Mouse (Mus musculus) small intestine, adult 2 months (tissue): ENCODE data around the gene Btbd6. TPM values are rescaled to one million over a fixed set of nuclear protein-coding genes. Genes with fewer than 3 reads are reported as not detected.
A peak's percentile ranks its signal among the peaks of the same experiment; 100 is the strongest.

Experiments used
- H3K27ac ChIP-seq: fragments of 200-500 bp; 2 replicates; pipeline ENCODE4 v1.5.1; 2012; ENCODE audit warnings: low read depth, low read length, control low read depth, inconsistent platforms; ENCODE audit not compliant: insufficient read depth
- H3K27me3 ChIP-seq: fragments of 200-500 bp; 2 replicates; pipeline ENCODE4 v1.6.1; 2012; ENCODE audit warnings: mild to moderate bottlenecking, moderate library complexity, low read length, inconsistent platforms; ENCODE audit not compliant: control insufficient read depth, insufficient read depth
- H3K36me3 ChIP-seq: fragments of 200-500 bp; 2 replicates; pipeline ENCODE4 v1.6.1; 2012; ENCODE audit warnings: mild to moderate bottlenecking, low read length, control low read depth, inconsistent platforms; ENCODE audit not compliant: control insufficient read depth, insufficient read depth
- H3K4me1 ChIP-seq: fragments of 200-500 bp; 2 replicates; pipeline ENCODE4 v1.6.1; 2012; ENCODE audit warnings: low read length, inconsistent platforms, mixed read lengths; ENCODE audit not compliant: control insufficient read depth, insufficient read depth, insufficient read length
- H3K4me3 ChIP-seq: fragments of 200-500 bp; 2 replicates; pipeline ENCODE4 v1.5.1; 2012; ENCODE audit warnings: low read depth, mild to moderate bottlenecking, control low read depth, inconsistent platforms, low read length, moderate library complexity
- CTCF ChIP-seq: fragments of 200-500 bp; IDR thresholded peaks from 2 replicates; pipeline ENCODE4 v1.5.1; 2012; ENCODE audit warnings: low read depth, mild to moderate bottlenecking, control low read depth, inconsistent platforms, low read length, moderate library complexity, mixed read lengths; ENCODE audit not compliant: insufficient replicate concordance, insufficient read length; ENCODE audit errors: extremely low read depth
- POLR2A ChIP-seq: fragments of 200-500 bp; IDR thresholded peaks from 2 replicates; pipeline ENCODE4 v1.6.1; 2012; ENCODE audit warnings: low read depth, mild to moderate bottlenecking, control low read depth, inconsistent platforms, low read length, moderate library complexity
- WGBS: fragments of 180-500 bp; shearing (Covaris S2); methylation state at CpG from one replicate; pipeline ENCODE4 v1.1.7; 2018; 5-methylcytosine and 5-hydroxymethylcytosine counted together
- polyA plus RNA-seq: library from polyadenylated mRNA; depleted of rRNA; stranded (reverse); fragments of >200 nt; gene quantifications from 2 replicates; pipeline ENCODE4 v1.2.3, GENCODE M21; 2012

Gene Btbd6
- polyA plus RNA-seq, 1 experiment: 206 TPM

DNA sequence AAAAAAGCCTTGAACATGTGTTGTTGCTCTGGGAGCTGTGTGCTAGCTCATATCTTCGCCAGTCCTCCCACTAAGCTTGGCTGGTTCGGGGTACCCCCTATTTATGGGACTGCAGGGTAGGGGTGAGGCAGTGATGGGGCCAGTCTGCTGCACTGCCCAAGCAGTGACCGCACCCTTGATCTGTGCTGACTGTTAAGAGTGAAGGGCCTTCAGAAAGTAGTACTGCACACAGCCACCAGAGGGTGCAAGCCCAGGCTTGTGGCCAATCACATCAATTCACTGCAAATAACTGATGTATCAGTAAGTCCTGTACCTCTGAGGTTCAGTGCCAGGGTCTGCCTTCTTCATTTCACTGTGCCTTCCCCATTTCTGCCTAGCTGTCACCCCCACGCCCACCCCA is 20.5 kb upstream of the Btbd6 start:
- WGBS: 30% methylated on average over 4 of the region's 4 CpGs
- Histone ChIP-seq H3K4me1 (peaks cover 23% of the 10 kb centered on the region), H3K4me3 (no peak overlapping the region), H3K27ac (no peak overlapping the region), H3K27me3 (no peaks in the 10 kb centered on the region), H3K36me3 (peaks cover 9% of the 10 kb centered on the region; the same call in 1 of the 2 replicates)
- TF ChIP-seq CTCF (peak; percentile 83; the same call in 1 of the 2 replicates), POLR2A (no peak)

GRCm38 (mm10) chr12:112958303-112958702 is 18.0 kb upstream of the Btbd6 start:
- no peak overlapping the region for H3K4me3 ChIP-seq
- WGBS: 33% methylated on average over 4 of the region's 4 CpGs
- peaks cover 34% of the 10 kb centered on the region for H3K36me3 ChIP-seq
- TF ChIP-seq POLR2A (no peak), CTCF (0 out of 2 replicates have a peak, but pooled peaks have one; percentile 36)
- peaks cover 5% of the 10 kb centered on the region for H3K4me1 ChIP-seq
- no peak overlapping the region for H3K27ac ChIP-seq
- H3K27me3 ChIP-seq: no peaks in the 10 kb centered on the region

GRCm38 (mm10) chr12:112959421-112959820 is 16.9 kb upstream of the Btbd6 start:
- Histone ChIP-seq H3K27me3 (no peaks in the 10 kb centered on the region), H3K36me3 (peaks cover 44% of the 10 kb centered on the region)

DNA sequence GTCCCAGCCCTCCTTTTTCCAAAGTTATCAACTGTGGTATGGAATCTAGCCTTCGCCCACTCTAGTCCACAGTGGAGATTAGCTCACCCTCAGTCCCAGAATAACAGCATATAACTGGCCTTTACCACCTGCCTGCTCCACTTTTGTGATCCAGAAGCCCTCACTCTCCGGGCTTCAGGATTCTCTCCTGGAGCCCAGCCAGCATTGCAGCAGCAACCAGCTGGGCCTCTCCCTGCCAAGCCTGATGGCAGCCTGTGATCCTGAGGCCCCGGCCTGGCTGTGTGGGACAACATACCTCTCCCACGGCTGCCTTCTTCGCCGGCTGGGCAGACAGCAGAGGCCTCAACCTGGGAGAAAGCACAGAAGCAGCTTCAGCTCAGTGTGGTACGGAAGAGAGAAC is 14.9 kb upstream of the Btbd6 start:
- WGBS: 70% methylated on average over 7 of the region's 7 CpGs
- H3K36me3 ChIP-seq: peaks cover 59% of the 10 kb centered on the region
- H3K27ac ChIP-seq: no peak overlapping the region
- H3K4me1 ChIP-seq: no peaks in the 10 kb centered on the region
- TF ChIP-seq CTCF (no peak), POLR2A (no peak)
- no peak overlapping the region for H3K4me3 ChIP-seq
- no peaks in the 10 kb centered on the region for H3K27me3 ChIP-seq

More at GRCm38 (mm10) chr12:112959421-112959820, 16.9 kb upstream of the Btbd6 start:
- H3K27ac ChIP-seq: no peak overlapping the region
- no peak for TF ChIP-seq CTCF
- TF ChIP-seq POLR2A: no peak
- peaks cover 2% of the 10 kb centered on the region; the same call in 1 of the 2 replicates for H3K4me1 ChIP-seq
- no peak overlapping the region for H3K4me3 ChIP-seq
- 83% methylated on average over 8 of the region's 8 CpGs for WGBS

DNA sequence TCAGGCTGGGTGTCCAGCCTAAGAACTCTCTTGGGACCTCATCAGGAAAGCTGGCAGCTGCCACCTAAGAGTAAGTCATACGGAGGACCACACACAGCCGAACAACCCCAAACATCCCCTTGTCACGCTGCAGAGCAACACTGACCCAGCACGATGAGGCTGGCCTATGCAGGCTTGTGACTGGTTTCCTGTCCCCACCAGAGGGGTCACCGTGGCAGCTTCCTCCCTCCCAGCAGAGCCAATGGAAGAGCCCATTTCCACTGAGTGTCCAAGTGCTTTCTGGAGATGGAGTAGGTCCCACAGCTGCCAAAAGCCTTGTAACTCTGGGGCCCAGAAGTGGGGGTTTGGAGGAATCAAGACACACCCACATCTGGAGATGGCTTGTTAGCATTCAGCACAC is 14.4 kb upstream of the Btbd6 start:
- no peak overlapping the region for H3K27ac ChIP-seq
- H3K36me3 ChIP-seq: peaks cover 63% of the 10 kb centered on the region
- no peak overlapping the region for H3K4me3 ChIP-seq
- WGBS: 80% methylated on average over 5 of the region's 5 CpGs
- H3K4me1 ChIP-seq: no peaks in the 10 kb centered on the region
- TF ChIP-seq POLR2A: no peak
- no peak for TF ChIP-seq CTCF
- no peaks in the 10 kb centered on the region for H3K27me3 ChIP-seq

DNA sequence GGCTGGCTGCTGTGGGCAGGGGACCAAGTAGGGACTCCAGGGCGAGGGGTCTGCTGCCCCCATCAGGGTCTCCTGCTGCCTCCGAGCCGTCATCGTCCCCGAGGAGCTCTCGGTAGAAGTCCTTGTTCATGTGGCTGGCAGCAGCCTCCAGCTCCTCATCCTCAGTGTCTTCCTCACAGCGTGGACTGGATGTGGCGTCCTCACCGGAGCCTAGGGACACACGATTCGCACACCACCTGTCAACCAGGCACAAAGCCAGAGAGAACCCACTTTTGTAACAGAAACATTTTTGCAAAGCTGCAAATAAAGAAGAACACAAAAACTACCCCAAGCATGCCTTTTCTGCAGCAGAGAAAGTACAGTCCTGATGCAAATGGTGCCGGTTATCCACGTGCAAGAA is 10.5 kb upstream of the Btbd6 start:
- Histone ChIP-seq H3K4me1 (no peaks in the 10 kb centered on the region), H3K27me3 (no peaks in the 10 kb centered on the region), H3K27ac (no peak overlapping the region), H3K36me3 (peaks cover 89% of the 10 kb centered on the region), H3K4me3 (no peak overlapping the region)
- WGBS: 94% methylated on average over 13 of the region's 13 CpGs
- no peak for TF ChIP-seq POLR2A
- TF ChIP-seq CTCF: no peak

GRCm38 (mm10) chr12:112968943-112969342 is 7.3 kb upstream of the Btbd6 start:
- no peak overlapping the region for H3K4me3 ChIP-seq
- no peak for TF ChIP-seq POLR2A
- no peaks in the 10 kb centered on the region for H3K27me3 ChIP-seq
- WGBS: 89% methylated on average over 8 of the region's 8 CpGs
- H3K27ac ChIP-seq: no peak overlapping the region
- no peaks in the 10 kb centered on the region for H3K4me1 ChIP-seq
- H3K36me3 ChIP-seq: peaks cover 75% of the 10 kb centered on the region

- H3K4me1 ChIP-seq: no peaks in the 10 kb centered on the region
- H3K36me3 ChIP-seq: peaks cover 68% of the 10 kb centered on the region
- no peak overlapping the region for H3K4me3 ChIP-seq
- TF ChIP-seq POLR2A (no peak), CTCF (no peak)
- no peaks in the 10 kb centered on the region for H3K27me3 ChIP-seq
- 92% methylated on average over 6 of the region's 6 CpGs for WGBS
- no peak overlapping the region for H3K27ac ChIP-seq
These were observed 6.7 kb upstream of the Btbd6 start for GRCm38 (mm10) chr12:112969616-112970015.
